Mouse (Mus musculus) adrenal gland, postnatal 4 days (tissue): ENCODE results near the gene Ppfia4. TPM values are rescaled to one million over a fixed set of nuclear protein-coding genes. Genes with fewer than 3 reads are reported as not detected.

Experiments
- DNase-seq, 2 experiments: peaks; one replicate each; pipeline ENCODE4 v3.0.0; 2021 to 2022; ENCODE audit warnings: low spot score in 2 of 2, mixed read lengths in 2 of 2
- total RNA-seq, 2 experiments: library from RNA; stranded (reverse); gene quantifications; 2 replicates each; pipeline ENCODE4 v1.2.3; 2021

Gene Ppfia4
- total RNA-seq, 2 experiments from 2014 or later = 2.9 to 3.5 TPM

DNA sequence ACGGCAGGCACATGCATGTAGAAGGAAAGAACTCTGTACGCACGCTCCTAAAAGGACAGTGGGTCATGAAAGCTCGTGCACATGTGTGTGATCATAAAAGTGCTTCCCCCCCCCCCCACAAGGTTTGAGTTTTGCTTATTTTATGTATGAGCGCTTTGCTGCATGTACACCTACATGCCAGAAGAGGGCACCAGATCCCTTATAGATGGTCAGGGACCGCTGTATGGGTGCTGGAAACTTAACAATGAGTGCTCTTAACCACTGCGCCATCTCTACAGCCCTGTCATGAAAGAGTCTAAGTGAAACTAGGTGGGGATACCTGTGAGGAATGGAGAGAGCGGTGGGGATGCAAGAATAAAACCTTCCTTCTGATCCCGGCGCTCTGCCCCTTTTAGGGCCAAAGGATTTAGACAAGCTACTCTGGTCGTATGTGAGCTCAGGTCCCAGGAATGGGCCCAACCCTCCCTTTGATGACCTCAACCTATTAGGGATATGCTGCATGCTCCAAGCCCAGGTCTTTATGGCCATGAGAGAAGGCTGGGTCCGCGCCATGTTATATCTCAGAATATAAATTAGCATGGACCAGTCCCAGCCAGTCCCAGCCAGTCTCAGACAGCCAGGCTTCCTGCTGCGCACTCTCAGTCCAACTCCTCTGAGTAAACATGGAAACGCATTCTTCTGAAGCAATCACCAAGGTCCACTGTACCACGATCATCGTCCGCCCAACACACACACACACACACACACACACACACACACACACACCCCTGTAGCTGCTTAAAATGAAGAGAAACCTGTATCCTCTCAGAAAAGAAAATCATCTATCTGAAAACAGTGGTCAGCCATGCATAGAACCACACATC, 7.3 kb upstream of the Ppfia4 start:
- DNase-seq = no peak

DNA sequence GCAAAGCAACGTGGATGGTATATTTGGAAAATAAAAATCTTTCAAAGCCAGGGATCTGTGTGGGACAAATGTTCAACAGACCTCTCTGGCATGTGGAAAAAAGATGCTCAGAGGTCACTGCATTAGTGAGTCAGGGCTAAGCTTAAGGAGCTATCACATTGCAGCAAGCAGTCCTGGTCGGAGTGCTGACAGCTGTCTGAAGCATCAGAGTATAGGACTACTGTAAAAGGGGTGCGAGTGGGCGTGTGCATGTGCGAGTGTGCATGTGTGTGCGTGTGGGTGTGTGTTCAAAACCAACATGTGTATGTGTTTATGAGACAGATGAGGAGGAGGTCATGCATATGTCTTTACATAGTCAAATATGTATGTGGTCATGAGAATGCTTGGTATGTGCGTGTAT, 6.4 kb upstream of the Ppfia4 start:
- DNase-seq = no peak

- no peak for DNase-seq
Observed at GRCm38 (mm10) chr1:134336958-134337710, 4.4 kb upstream of the Ppfia4 start.

GRCm38 (mm10) chr1:134335924-134336810, 3.4 kb upstream of the Ppfia4 start:
- DNase-seq = no peak

GRCm38 (mm10) chr1:134335211-134335923, 2.6 kb upstream of the Ppfia4 start:
- peak in 1 of 2 experiments; percentile 0 for DNase-seq

- peak in 1 of 2 experiments; percentile 1 for DNase-seq
Observed at GRCm38 (mm10) chr1:134334111-134334827, 1.5 kb upstream of the Ppfia4 start.

DNA sequence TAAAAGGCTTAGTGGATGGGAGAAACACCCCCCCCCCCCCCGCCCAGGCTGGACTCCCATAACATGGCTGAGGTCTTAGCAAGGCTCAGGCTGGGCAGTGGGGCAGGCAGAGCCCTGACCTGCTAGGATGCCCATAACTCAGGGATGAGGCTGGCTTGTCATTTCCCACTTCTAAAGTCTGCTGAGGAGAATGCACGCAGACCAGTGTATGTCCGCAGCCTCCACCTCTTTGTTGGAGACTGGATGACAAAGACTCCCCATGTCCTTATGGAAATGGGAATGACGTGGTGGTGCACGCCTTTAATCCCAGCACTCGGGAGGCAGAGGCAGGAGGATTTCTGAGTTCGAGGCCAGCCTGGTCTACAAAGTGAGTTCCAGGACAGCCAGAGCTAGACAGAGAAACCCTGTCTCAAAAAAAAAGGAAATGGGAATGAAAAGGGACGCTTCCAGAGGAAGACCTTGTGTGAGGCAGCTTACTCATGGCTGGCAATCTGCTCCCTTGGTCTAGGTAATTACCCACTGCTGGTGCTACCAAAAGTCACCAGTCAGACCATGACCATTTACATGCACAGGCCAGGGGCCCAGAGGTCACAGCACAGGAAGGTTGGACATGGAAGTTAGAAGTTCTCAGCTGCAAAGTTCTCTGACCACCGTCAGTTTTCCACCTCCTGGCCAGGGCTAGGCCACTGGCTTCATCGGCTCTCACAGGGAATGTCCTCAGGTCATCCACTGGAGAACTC, 813 bp upstream of the Ppfia4 start:
- DNase-seq = no peak

GRCm38 (mm10) chr1:134331879-134332635, 671 bp downstream of the Ppfia4 start:
- peak; percentile 41 to 65 for DNase-seq

DNA sequence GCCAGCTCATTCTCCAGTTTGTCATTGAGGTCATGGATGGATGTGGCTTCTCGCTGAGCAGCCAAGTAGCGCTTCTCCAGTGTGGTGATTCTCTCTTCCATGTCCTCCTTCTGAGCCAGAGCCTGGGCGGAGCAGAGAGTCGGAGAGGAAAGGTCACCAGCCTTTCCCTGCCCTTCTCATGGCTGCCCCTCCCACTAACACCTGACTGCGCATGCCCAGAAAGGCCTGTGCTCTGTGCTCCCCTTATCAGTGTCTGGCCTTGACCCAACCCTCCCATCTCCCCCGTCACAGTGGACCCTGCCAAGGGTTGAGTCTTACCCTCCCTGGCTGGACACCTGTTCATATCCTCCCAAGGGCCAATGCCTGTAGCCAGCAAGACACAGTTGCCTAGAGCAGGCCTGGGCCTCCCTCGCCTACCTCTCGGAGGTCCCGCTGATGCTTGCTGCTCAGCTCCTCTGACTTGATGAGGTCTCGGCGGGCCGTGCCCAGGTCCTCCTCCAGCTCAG, 5.8 kb downstream of the Ppfia4 start:
- DNase-seq = no peak

GRCm38 (mm10) chr1:134322591-134322990, 10.1 kb downstream of the Ppfia4 start:
- no peak for DNase-seq

- DNase-seq = no peak
Observed at GRCm38 (mm10) chr1:134320691-134321301, 11.9 kb downstream of the Ppfia4 start.

DNA sequence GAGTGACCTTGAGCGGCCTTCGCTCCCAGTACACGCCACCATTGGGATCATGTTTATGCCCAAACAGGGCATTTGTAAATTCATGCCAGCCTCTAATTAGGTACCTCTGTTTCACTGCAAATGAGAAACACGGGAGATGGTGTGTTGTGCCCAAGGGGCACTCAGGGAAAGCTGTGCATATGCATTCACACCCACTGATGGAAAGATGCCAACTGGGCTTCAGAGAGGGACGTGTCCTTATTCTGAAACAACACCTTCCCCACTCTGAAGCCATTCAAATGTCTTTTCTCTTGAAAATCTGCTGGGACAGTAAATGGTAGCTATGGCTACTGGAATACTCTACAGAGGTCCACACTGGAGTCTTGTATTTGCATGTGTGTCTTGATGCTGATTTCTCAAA, 14.5 kb downstream of the Ppfia4 start:
- no peak for DNase-seq

- no peak for DNase-seq
Observed at GRCm38 (mm10) chr1:134316361-134316760, 16.4 kb downstream of the Ppfia4 start.

DNA sequence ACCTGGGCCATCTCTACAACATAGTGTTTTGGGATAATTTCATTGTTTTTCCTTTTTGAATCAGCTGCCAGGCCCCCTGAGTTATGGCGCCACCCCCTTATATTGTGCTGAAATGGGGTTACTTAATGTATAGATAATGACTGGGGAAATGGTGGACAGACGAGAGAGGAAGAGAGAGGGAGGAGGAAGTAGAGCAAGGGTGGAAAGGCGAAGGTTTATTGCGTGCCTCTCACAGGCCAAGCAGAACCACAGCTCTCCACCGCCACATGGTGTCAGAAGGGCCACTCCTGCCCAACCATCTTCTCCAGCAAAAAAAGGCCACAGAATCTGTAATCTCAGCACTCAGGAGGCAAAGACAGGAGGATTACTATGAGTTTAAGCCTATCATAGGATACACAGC, 17.5 kb downstream of the Ppfia4 start:
- DNase-seq = no peak

GRCm38 (mm10) chr1:134311760-134312159, 21.0 kb downstream of the Ppfia4 start:
- no peak for DNase-seq

GRCm38 (mm10) chr1:134310729-134311128, 22.0 kb downstream of the Ppfia4 start:
- DNase-seq = no peak

- no peak for DNase-seq
Observed at GRCm38 (mm10) chr1:134310291-134310690, 22.4 kb downstream of the Ppfia4 start.

DNA sequence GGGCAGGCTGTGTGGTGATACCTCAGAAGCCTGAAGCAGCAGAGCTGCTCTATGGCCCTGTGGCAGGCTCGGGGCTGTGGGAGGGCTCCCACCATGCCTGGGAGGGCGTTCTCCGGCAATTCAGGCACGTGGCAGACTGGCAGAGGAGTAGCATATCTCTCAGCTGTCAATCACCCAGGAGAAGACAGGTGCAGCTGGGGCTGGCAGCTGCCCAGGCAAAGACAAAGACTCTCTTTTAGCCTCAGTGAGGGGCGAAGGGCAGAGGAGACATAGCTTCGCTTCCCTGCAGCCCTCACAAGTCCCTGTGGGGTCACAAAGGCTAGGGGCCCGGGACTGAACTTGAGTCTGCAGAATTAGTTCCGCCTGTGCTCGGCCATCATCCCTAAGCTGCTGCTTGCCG, 25.3 kb downstream of the Ppfia4 start:
- DNase-seq = no peak
